Mouse (Mus musculus) kidney, embryonic 14.5 days (tissue): ENCODE results near the gene Exoc7. TPM values are rescaled to one million over a fixed set of nuclear protein-coding genes. Genes with fewer than 3 reads are reported as not detected.
A peak's percentile ranks its signal among the peaks of the same experiment; 100 is the strongest.

Experiments used
- ATAC-seq: fragments of 200-750 bp; cut with Nextera tagmentation; 2 replicates; pipeline ENCODE4 v1.8.0; 2017; ENCODE audit warnings: moderate number of reproducible peaks, mild to moderate bottlenecking, moderate TSS enrichment, moderate library complexity; ENCODE audit not compliant: low FRiP score, low TSS enrichment
- H3K27ac ChIP-seq: fragments of 300-500 bp; sonication (generic); 2 replicates; pipeline ENCODE4 v1.5.1; 2014; ENCODE audit warnings: low read depth, mild to moderate bottlenecking, low read length, moderate library complexity, mixed read lengths
- H3K27me3 ChIP-seq: fragments of 300-500 bp; sonication (generic); 2 replicates; pipeline ENCODE4 v1.6.1; 2014; ENCODE audit warnings: mild to moderate bottlenecking, low read length; ENCODE audit not compliant: control insufficient read depth, insufficient read depth
- H3K36me3 ChIP-seq: fragments of 300-500 bp; sonication (generic); 2 replicates; pipeline ENCODE4 v1.6.1; 2014; ENCODE audit warnings: low read length, mixed read lengths; ENCODE audit not compliant: control insufficient read depth, insufficient read depth
- H3K4me1 ChIP-seq: fragments of 300-500 bp; sonication (generic); 2 replicates; pipeline ENCODE4 v1.6.1; 2014; ENCODE audit warnings: low read length, mixed read lengths; ENCODE audit not compliant: control insufficient read depth, insufficient read depth
- H3K4me2 ChIP-seq: fragments of 300-500 bp; sonication (generic); replicated peaks from 2 replicates; pipeline ENCODE4 v1.6.1; 2014; ENCODE audit warnings: low read depth, mild to moderate bottlenecking, low read length
- H3K4me3 ChIP-seq: fragments of 300-500 bp; sonication (generic); 2 replicates; pipeline ENCODE4 v1.5.1; 2014; ENCODE audit warnings: mild to moderate bottlenecking, low read length
- H3K9ac ChIP-seq: fragments of 300-500 bp; sonication (generic); 2 replicates; pipeline ENCODE4 v1.6.1; 2014; ENCODE audit warnings: low read depth, mild to moderate bottlenecking, low read length, moderate library complexity
- H3K9me3 ChIP-seq: fragments of 300-500 bp; sonication (generic); 2 replicates; pipeline ENCODE4 v1.6.1; 2016; ENCODE audit warnings: low read length; ENCODE audit not compliant: control insufficient read depth
- WGBS: fragments of 180-500 bp; shearing (Covaris S2); extraction: QIAGEN DNeasy Blood & Tissue Kit; methylation state at CpG from one replicate; pipeline ENCODE4 v1.1.7; 2014; 5-methylcytosine and 5-hydroxymethylcytosine counted together
- polyA plus RNA-seq: library from polyadenylated mRNA; unstranded; fragments of >200 nt; fragmentation: Nextera tagmentation; extraction: Ambion mirVana; gene quantifications from 2 replicates; pipeline ENCODE4 v1.2.1, GENCODE M21; 2014

Gene Exoc7
- 49.6 and 66.3 TPM in 2 replicates for polyA plus RNA-seq

DNA sequence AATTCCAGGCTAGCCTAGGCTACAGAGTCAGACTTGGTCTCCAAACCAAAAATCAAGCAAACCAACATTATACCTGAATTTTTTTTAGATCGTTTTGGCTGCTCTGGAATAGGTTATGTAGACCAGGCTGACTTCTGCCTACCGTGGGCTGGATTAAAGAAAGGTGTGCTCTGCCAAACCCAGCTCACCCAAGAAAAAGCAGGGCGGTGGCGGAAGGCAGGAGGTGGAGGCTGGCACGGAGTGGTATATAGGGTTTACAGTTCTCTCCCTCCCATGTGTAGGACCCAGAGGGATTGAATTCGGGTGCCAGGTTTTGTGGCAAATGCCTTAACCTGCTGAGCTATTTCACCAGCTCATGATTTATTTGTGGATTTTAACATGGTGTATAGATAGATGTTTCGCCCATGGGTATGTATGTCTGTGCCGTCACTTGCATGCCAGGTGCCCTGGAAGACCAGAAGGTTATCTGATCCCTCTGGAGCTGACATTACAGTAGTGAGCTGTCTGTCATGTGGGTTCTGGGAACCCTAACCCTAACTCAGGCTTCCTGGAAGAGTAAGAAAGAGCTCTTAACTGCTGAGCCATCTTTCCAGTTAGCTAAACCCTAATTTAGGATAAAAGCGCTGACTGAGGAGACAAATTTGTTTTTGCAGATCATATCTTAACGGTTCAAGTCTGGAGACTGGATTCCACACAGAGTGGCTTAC lies at the start of gene Exoc7:
Exoc7 (minus strand) TSS at position 215 of the 707 bp plus-strand sequence.
- H3K4me2 ChIP-seq = peak within 1 kb of the TSS; percentile 91
- H3K9ac ChIP-seq = peak within 1 kb of the TSS; percentile 77
- ATAC-seq = peak; percentile 41; the same call in 1 of the 2 replicates
- no peak within 1 kb of the TSS for H3K27ac ChIP-seq
- H3K9me3 ChIP-seq = no peaks in the 10 kb centered on the region
- H3K4me1 ChIP-seq = no peaks in the 10 kb centered on the region; the same call in 1 of the 2 replicates
- no peaks in the 10 kb centered on the region for H3K27me3 ChIP-seq
- WGBS = 78% methylated on average over 10 of the region's 10 CpGs
- peak within 1 kb of the TSS; percentile 76 for H3K4me3 ChIP-seq
- H3K36me3 ChIP-seq = peaks cover 26% of the 10 kb centered on the region

DNA sequence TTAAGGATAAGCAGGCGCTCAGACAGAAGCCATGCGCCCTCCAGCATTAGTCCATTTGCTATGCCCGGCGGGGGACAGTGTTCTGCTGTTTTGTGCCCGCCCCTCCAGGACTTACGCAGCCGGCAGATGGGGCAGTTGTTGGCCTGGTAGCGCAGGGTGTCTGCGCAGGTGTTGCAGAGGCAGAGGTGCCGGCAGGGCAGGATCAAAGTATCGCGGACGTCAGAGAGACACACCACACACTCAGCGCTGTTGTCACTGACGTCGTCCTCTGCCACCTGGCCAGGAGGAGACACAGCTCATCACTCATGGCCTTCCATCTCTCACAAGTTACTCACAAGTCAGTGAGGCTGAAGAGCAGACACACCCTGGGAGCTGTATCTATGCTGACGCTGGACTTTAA lies 47.5 kb upstream of the Exoc7 start:
- Histone ChIP-seq H3K9ac (no peak overlapping the region), H3K27ac (no peak overlapping the region), H3K36me3 (peaks cover 7% of the 10 kb centered on the region; the same call in 1 of the 2 replicates), H3K9me3 (peaks cover 5% of the 10 kb centered on the region; the same call in 1 of the 2 replicates), H3K4me2 (no peak overlapping the region), H3K4me1 (no peaks in the 10 kb centered on the region), H3K27me3 (no peaks in the 10 kb centered on the region), H3K4me3 (no peak overlapping the region)
- 51% methylated on average over 17 of the region's 17 CpGs for WGBS
- ATAC-seq = no peak

DNA sequence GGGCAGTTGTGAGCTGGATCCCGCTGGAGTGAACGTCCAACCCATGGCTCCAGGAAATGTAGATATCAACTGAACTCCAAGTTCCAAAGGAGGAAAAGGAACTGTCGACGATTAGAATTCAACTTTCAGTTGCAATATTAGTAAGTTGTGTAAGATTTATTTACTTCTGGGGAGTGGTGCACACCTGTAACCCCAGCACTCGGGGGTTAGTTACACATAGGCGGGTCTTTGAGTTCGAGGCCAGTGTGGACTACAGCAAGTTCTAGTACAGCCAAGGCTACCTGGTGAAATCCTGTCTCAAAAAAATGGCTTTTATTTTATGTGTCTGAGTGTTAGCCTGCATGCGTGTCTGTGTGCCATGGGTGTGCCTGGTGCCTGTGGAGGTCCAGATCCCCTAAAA lies 46.5 kb upstream of the Exoc7 start:
- Histone ChIP-seq H3K9me3 (peaks cover 5% of the 10 kb centered on the region; the same call in 1 of the 2 replicates), H3K36me3 (peaks cover 7% of the 10 kb centered on the region; the same call in 1 of the 2 replicates), H3K4me2 (no peak overlapping the region), H3K27me3 (no peaks in the 10 kb centered on the region), H3K9ac (no peak overlapping the region), H3K27ac (no peak overlapping the region), H3K4me3 (no peak overlapping the region), H3K4me1 (no peaks in the 10 kb centered on the region)
- 92% methylated on average over 8 of the region's 8 CpGs for WGBS
- no peak for ATAC-seq

DNA sequence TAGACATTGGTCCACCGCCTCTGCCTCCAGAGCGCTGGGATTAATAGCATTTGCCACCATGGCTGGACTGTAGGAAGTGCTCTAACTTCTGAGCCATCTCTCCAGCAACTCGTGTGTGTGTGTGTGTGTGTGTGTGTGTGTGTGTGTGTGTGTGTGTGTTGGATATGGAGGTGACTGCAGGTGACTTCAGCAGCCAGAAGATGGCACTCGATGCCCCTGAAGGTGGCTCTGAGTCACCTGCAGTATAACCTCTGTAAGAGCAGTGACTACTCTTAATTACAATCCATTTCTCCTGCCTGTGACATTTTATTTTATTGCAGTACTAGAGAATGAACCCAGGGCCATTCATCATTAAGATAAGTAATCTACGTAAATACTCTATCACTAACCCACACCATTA lies 44.3 kb upstream of the Exoc7 start:
- Histone ChIP-seq H3K4me3 (no peak overlapping the region), H3K36me3 (peaks cover 16% of the 10 kb centered on the region), H3K27me3 (no peaks in the 10 kb centered on the region), H3K4me1 (no peaks in the 10 kb centered on the region), H3K27ac (no peak overlapping the region), H3K4me2 (no peak overlapping the region), H3K9me3 (peaks cover 5% of the 10 kb centered on the region; the same call in 1 of the 2 replicates), H3K9ac (no peak overlapping the region)
- ATAC-seq = no peak
- 83% methylated on average over 5 of the region's 5 CpGs for WGBS

DNA sequence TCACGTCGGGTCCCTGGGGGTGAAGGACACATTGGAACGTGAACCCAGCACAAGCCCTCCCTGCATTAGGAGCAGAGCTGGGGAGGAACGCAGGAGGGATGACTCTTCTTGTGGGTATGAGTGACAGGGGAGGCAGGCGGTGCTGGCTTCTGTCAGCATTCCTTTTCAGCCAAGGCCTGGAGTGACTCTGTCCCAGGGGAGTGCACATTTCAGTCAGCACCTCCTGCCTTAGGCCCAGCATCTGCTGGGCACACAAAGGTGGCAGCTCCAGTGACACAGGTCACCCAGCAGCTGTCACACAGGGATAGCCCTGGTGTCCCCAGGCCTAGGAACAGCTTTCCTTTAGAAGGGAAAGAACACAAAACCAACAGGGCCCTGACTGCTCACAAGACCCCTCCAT lies 40.9 kb upstream of the Exoc7 start:
- H3K36me3 ChIP-seq = peaks cover 19% of the 10 kb centered on the region
- ATAC-seq = no peak
- 79% methylated on average over 5 of the region's 5 CpGs for WGBS
- H3K4me1 ChIP-seq = 0 out of 2 replicates have a peak, but pooled peaks cover under 1% of the 10 kb centered on the region
- no peaks in the 10 kb centered on the region for H3K9me3 ChIP-seq
- no peak overlapping the region for H3K4me3 ChIP-seq
- H3K27ac ChIP-seq = no peak overlapping the region
- H3K4me2 ChIP-seq = no peak overlapping the region
- no peak overlapping the region for H3K9ac ChIP-seq
- no peaks in the 10 kb centered on the region for H3K27me3 ChIP-seq

DNA sequence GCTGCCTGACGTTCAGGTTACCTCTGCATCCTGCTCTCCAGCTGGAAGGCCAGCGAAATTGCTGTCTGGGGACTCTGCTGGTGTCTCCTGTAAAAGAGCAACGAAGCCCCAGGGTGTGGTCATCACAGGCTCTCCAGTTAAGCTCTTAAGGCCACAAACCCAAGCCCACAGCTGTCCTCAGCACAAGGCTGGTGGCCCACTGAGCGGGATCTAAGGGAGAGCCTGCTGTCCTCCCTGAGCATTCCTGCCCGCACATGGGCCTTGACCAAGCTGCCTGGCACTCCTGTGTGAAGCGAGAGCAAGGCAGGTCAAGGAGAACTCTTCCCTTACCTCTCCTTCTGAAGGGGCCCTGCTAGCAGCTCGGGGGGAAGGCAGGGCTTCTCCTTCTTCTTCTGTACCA lies 40.0 kb upstream of the Exoc7 start:
- H3K9ac ChIP-seq = no peak overlapping the region
- no peak overlapping the region for H3K4me2 ChIP-seq
- no peaks in the 10 kb centered on the region for H3K27me3 ChIP-seq
- H3K36me3 ChIP-seq = peaks cover 19% of the 10 kb centered on the region
- no peak overlapping the region for H3K4me3 ChIP-seq
- no peaks in the 10 kb centered on the region for H3K9me3 ChIP-seq
- no peak overlapping the region for H3K27ac ChIP-seq
- 78% methylated on average over 7 of the region's 7 CpGs for WGBS
- no peak for ATAC-seq
- 0 out of 2 replicates have a peak, but pooled peaks cover 8% of the 10 kb centered on the region for H3K4me1 ChIP-seq

DNA sequence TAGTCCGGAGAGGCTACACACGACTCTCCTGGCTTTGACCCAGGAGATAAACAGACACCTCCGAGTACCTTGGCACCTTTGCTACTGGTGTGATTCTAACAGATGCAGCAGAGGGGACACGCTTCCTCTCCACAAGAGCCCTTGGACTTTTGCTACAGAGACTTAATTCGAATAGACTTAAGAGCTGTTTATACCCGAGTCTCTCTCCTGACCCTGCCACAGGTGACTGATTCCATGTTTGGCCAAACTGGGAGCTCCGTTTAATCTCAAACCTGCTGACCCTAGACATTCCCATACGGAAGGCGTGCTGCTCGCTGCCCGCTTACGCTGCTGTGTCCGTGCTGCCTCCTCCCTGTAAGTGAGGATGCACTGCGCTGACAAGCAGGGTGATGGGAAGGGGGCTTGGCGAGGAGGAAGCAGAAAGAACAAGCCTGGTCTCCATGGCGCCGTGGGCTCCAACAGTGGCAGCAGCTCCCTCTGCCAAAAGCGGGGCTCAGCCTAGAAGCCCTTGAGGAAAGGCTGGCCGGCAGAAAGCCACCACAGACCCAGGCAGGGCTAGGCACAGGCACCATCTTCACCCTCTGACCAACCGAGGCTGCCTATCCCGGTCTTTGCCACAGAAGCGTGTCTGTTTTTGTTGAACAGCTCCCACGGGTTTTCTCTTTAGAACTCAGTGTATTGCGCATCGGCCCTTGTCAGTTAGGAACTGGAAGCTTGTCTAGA lies 35.2 kb upstream of the Exoc7 start:
- 45% methylated on average over 25 of the region's 25 CpGs for WGBS
- H3K4me3 ChIP-seq = no peak overlapping the region
- peaks cover 12% of the 10 kb centered on the region for H3K36me3 ChIP-seq
- H3K4me1 ChIP-seq = peaks cover 14% of the 10 kb centered on the region; the same call in 1 of the 2 replicates
- no peaks in the 10 kb centered on the region; the same call in 1 of the 2 replicates for H3K27me3 ChIP-seq
- no peaks in the 10 kb centered on the region for H3K9me3 ChIP-seq
- H3K4me2 ChIP-seq = 0 out of 2 replicates have a peak overlapping the region, but pooled peaks have one; percentile 0
- no peak for ATAC-seq
- no peak overlapping the region for H3K27ac ChIP-seq
- H3K9ac ChIP-seq = no peak overlapping the region

DNA sequence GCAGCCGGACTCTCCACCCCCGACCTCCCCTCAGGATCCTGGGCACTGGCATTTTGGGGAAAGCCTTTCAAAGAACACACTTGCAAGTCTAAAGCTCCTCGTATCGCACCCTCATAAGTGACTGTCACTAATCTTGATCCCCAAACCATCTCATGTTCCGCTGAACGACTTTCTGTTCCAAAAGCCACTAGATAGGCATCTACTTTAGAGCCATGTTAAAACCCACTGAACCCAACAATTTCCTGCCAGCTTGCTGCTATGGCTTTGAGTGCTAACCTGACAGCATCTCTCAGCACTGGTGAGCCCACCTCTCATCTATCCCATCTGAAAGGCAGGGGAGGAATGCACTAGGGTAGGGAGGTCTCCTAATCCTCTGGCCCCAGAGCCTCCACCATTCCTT lies 30.5 kb upstream of the Exoc7 start:
- H3K4me3 ChIP-seq = no peak overlapping the region
- peaks cover 30% of the 10 kb centered on the region for H3K4me1 ChIP-seq
- 62% methylated on average over 6 of the region's 6 CpGs for WGBS
- H3K9me3 ChIP-seq = no peaks in the 10 kb centered on the region
- H3K27ac ChIP-seq = no peak overlapping the region
- peaks cover 16% of the 10 kb centered on the region for H3K27me3 ChIP-seq
- H3K36me3 ChIP-seq = no peaks in the 10 kb centered on the region
- H3K4me2 ChIP-seq = no peak overlapping the region
- ATAC-seq = no peak
- no peak overlapping the region for H3K9ac ChIP-seq

DNA sequence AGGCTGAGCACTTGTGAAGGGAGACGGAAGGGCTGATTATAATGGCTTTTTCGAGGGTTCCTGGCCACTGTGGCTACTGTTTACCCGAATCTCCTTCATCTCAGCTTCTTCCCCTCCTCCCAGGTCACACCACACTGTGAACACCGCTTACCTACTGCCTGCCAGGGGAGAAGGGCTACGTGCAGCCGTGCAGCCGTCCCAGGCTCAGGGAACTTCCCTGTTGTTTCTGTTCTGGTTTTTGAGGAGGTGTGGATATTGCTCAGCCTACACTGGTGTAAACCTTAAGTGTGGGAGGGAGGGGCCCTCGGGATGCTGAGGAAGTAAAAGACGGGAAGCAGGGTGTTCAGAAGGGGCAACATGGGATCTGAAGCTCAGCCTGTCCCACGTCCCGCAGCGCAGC lies 30.0 kb upstream of the Exoc7 start:
- Histone ChIP-seq H3K4me2 (no peak overlapping the region), H3K4me1 (peaks cover 32% of the 10 kb centered on the region), H3K9me3 (no peaks in the 10 kb centered on the region), H3K36me3 (no peaks in the 10 kb centered on the region), H3K4me3 (no peak overlapping the region; the same call in 1 of the 2 replicates), H3K27me3 (peaks cover 16% of the 10 kb centered on the region), H3K27ac (no peak overlapping the region), H3K9ac (no peak overlapping the region)
- WGBS = 33% methylated on average over 12 of the region's 12 CpGs
- no peak for ATAC-seq
